Mouse (Mus musculus): Measurements from ENCODE around the gene Gm45140.

The Gm45140 gene

DNA sequence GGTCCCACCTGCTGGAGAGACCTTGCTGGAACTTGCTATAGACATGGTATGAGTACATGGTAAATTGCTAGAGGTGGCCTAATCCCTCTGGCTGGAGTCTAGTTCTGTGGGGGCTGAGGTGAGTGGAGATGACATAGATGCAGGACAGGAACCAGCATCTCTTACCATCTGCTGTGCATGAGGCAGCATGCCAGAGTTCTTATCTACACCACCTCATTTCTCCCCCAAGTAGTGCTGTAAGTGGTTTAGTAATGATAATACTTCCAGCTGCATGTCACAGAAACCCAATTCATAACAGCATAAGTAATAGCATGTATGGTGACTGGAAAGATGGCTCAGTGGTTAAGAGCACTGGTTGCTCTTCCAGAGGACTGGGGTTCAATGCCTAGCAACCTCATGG, 95.1 kb downstream of the Gm45140 start:
- no peak for DNase-seq (ENCODE audit: low read depth, low spot score)

GRCm38 (mm10) chr6:87739898-87740297, 95.7 kb downstream of the Gm45140 start:
- no peak for DNase-seq (ENCODE audit: low read depth, low spot score)
